36 mouse cellular contexts compared by ENCODE assay signal in the genomic region with DNA sequence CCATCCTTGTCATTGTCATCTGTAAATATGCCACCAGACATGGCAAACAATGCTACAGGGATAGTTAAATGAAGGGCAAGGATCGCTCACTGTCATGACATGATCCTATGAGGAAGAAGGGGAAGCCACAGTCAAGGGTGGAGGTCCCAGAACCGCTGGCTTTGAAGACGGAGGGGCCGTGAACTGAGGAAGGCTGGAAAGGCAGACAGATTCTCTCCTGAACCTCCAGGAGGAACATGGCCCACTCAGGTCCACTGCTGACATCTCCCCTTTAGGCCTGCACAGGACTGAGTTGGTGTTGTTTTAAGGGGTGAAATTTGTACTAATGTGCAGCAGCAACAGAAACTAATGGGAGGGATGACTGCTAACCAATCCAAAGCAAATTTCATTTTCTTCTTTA. TPM values are rescaled to one million over a fixed set of nuclear protein-coding genes. Genes with fewer than 3 reads are reported as not detected.
"Had no signal": no experiment of that assay in that cellular context is flagged by ENCODE, and none has a peak within 500 bp of the region (broad histone marks: within the 10 kb centered on the region; RNA-seq: fewer than 3 reads in every experiment).

No protein-coding gene starts in this region.

- H3K36me3 ChIP-seq: heart, embryonic 10.5 days; heart, embryonic 12.5 days; heart, embryonic 13.5 days; heart, embryonic 15.5 days; hindbrain, embryonic 10.5 days; hindbrain, embryonic 12.5 days; hindbrain, embryonic 13.5 days; hindbrain, embryonic 15.5 days; intestine, embryonic 15.5 days; kidney, embryonic 15.5 days had no signal

- H3K27me3 ChIP-seq: heart, embryonic 15.5 days; hindbrain, embryonic 12.5 days; hindbrain, embryonic 13.5 days; hindbrain, embryonic 15.5 days; intestine, embryonic 15.5 days; kidney, embryonic 15.5 days had no signal

- H3K27ac ChIP-seq: heart, embryonic 10.5 days; heart, embryonic 13.5 days; heart, embryonic 15.5 days; hindbrain, embryonic 10.5 days; hindbrain, embryonic 12.5 days; hindbrain, embryonic 13.5 days; hindbrain, embryonic 14.5 days; hindbrain, embryonic 15.5 days; hindbrain, postnatal 0 days; intestine, embryonic 15.5 days; kidney, embryonic 15.5 days; kidney, postnatal 0 days; layer of hippocampus, adult 2 months had no signal

- H3K9ac ChIP-seq: heart, embryonic 12.5 days; heart, embryonic 13.5 days; heart, embryonic 15.5 days; hindbrain, embryonic 12.5 days; hindbrain, embryonic 13.5 days; hindbrain, embryonic 14.5 days; hindbrain, embryonic 15.5 days; intestine, embryonic 15.5 days; kidney, embryonic 15.5 days had no signal

- H3K4me2 ChIP-seq: heart, embryonic 11.5 days; heart, embryonic 12.5 days; heart, embryonic 13.5 days; heart, embryonic 15.5 days; hindbrain, embryonic 12.5 days; hindbrain, embryonic 13.5 days; hindbrain, embryonic 14.5 days; hindbrain, embryonic 15.5 days; intestine, embryonic 15.5 days; kidney, embryonic 15.5 days had no signal

- H3K4me3 ChIP-seq: heart, embryonic 10.5 days; heart, embryonic 12.5 days; heart, embryonic 13.5 days; heart, embryonic 15.5 days; hindbrain, embryonic 10.5 days; hindbrain, embryonic 12.5 days; hindbrain, embryonic 13.5 days; hindbrain, embryonic 15.5 days; intestine, embryonic 15.5 days; kidney, embryonic 15.5 days; layer of hippocampus, adult 2 months had no signal

- H3K4me1 ChIP-seq: heart, embryonic 12.5 days; heart, embryonic 13.5 days; heart, embryonic 15.5 days; intestine, embryonic 15.5 days had no signal

- H3K9me3 ChIP-seq: heart, embryonic 10.5 days; heart, embryonic 12.5 days; heart, embryonic 13.5 days; heart, embryonic 15.5 days; hindbrain, embryonic 10.5 days; hindbrain, embryonic 12.5 days; hindbrain, embryonic 13.5 days; hindbrain, embryonic 15.5 days; intestine, embryonic 15.5 days; kidney, embryonic 15.5 days had no signal

- ATAC-seq: hindbrain, embryonic 16.5 days; hindbrain, postnatal 0 days; inflammation-experienced regulatory T-cells, adult 6 months; intestine, embryonic 15.5 days; intestine, embryonic 16.5 days; intestine, postnatal 0 days had no signal

- DNase-seq: heart, postnatal 10 days; heart, postnatal 14 days; heart, postnatal 36 days; heart, postnatal 4 days; kidney, adult 11 months; kidney, adult 18-20 months; kidney, adult 2 months; kidney, adult 8-10 months; kidney, adult 9 months; kidney, postnatal 10 days; kidney, postnatal 14 days; kidney, postnatal 25 days; kidney, postnatal 36 days; kidney, postnatal 4 days; layer of hippocampus, adult 9-11 months; layer of hippocampus, postnatal 36 days had no signal

RNA-seq across cellular contexts. Expression of a gene that starts 19.3 kb away (rescaled TPM):
- total RNA-seq: heart, postnatal 25 days had no signal
- polyA plus RNA-seq: hindbrain, embryonic 10.5 days; intestine, postnatal 0 days had no signal
